Mouse (Mus musculus) CH12.LX (cell line): ENCODE results near the gene C1qtnf9. TPM values are rescaled to one million over a fixed set of nuclear protein-coding genes. Genes with fewer than 3 reads are reported as not detected.

Source experiments
- DNase-seq: peaks from one replicate; pipeline ENCODE4 v3.0.0-alpha.2; 2013; ENCODE audit errors: extremely low read depth
- H3K27ac ChIP-seq: 2 replicates; pipeline ENCODE4 v1.5.1; 2012; ENCODE audit warnings: low read depth, mild to moderate bottlenecking, control low read depth, moderate library complexity; ENCODE audit not compliant: insufficient read depth
- H3K27me3 ChIP-seq: replicated peaks from 2 replicates; pipeline ENCODE3; 2012; ENCODE audit warnings: inconsistent platforms
- H3K36me3 ChIP-seq, 2 experiments: replicated peaks in 1 of 2; 2 replicates each; pipeline versions ENCODE3 to v1.6.1; 2012; ENCODE audit warnings: inconsistent platforms in 1 of 2, low read length in 1 of 2, mild to moderate bottlenecking in 1 of 2, mixed read lengths in 1 of 2, moderate library complexity in 1 of 2; ENCODE audit not compliant: control insufficient read depth in 1 of 2, insufficient read depth in 1 of 2
- H3K4me1 ChIP-seq, 2 experiments: 2 replicates each; pipeline ENCODE4 v1.6.1; 2012; ENCODE audit warnings: inconsistent platforms in 1 of 2, moderate library complexity in 1 of 2; ENCODE audit not compliant: insufficient read depth in 2 of 2, control insufficient read depth in 1 of 2
- H3K4me2 ChIP-seq: 2 replicates; pipeline ENCODE4 v1.6.1; 2012; ENCODE audit warnings: low read depth, mild to moderate bottlenecking, control low read depth; ENCODE audit not compliant: poor library complexity, insufficient read depth, severe bottlenecking
- H3K4me3 ChIP-seq, 3 experiments: fragments of 150-350 bp in 1 of 3; sonication (generic) in 1 of 3; replicated peaks in 1 of 3; 2 replicates each; pipeline versions ENCODE3 to v1.5.1; 2011 to 2012; ENCODE audit warnings: low read depth in 2 of 3, low read length in 2 of 3, mild to moderate bottlenecking in 2 of 3, moderate library complexity in 2 of 3, control low read depth in 1 of 3, improper control_type of control experiment in 1 of 3, inconsistent platforms in 1 of 3, mixed read lengths in 1 of 3; ENCODE audit not compliant: poor library complexity in 1 of 3
- H3K79me2 ChIP-seq: replicated peaks from 2 replicates; pipeline ENCODE4 v1.6.1; 2012; ENCODE audit warnings: mild to moderate bottlenecking, moderate library complexity; ENCODE audit not compliant: control insufficient read depth, poor library complexity, insufficient read depth, severe bottlenecking; ENCODE audit errors: extremely low read depth
- H3K9ac ChIP-seq: 2 replicates; pipeline ENCODE4 v1.6.1; 2012; ENCODE audit warnings: low read depth, mild to moderate bottlenecking, control low read depth, moderate library complexity; ENCODE audit not compliant: insufficient read depth
- H3K9me3 ChIP-seq: replicated peaks from 2 replicates; pipeline ENCODE3; 2012; ENCODE audit warnings: low read length, inconsistent platforms, mixed read lengths
- CHD1 ChIP-seq: IDR thresholded peaks from 2 replicates; pipeline ENCODE4 v1.6.1; 2012; ENCODE audit warnings: low read depth, low read length, improper control_type of control experiment, inconsistent platforms
- CHD2 ChIP-seq: IDR thresholded peaks from 2 replicates; pipeline ENCODE4 v1.6.1; 2011; ENCODE audit warnings: low read length, improper control_type of control experiment
- CTCF ChIP-seq, 2 experiments: IDR thresholded peaks in 1 of 2; conservative IDR thresholded peaks in 1 of 2; 2 replicates each; pipeline ENCODE4 v1.5.1; 2011 to 2012; ENCODE audit warnings: low read depth in 2 of 2, low read length in 2 of 2, improper control_type of control experiment in 1 of 2, inconsistent platforms in 1 of 2, mild to moderate bottlenecking in 1 of 2, moderate library complexity in 1 of 2
- E2F4 ChIP-seq: IDR thresholded peaks from 2 replicates; pipeline ENCODE4 v1.6.1; 2011; ENCODE audit warnings: low read depth, low read length, improper control_type of control experiment; ENCODE audit not compliant: insufficient replicate concordance
- ETS1 ChIP-seq: conservative IDR thresholded peaks from 2 replicates; pipeline ENCODE4 v1.6.1; 2012; ENCODE audit warnings: low read depth, mild to moderate bottlenecking, inconsistent platforms, low read length, improper control_type of control experiment, moderate library complexity
- HCFC1 ChIP-seq: IDR thresholded peaks from 2 replicates; pipeline ENCODE4 v1.6.1; 2012; ENCODE audit warnings: low read depth, mild to moderate bottlenecking, inconsistent platforms, low read length, improper control_type of control experiment
- IRF4 ChIP-seq: IDR thresholded peaks from 2 replicates; pipeline ENCODE4 v1.6.1; 2014; ENCODE audit warnings: low read depth, mild to moderate bottlenecking, inconsistent platforms, low read length, improper control_type of control experiment
- JUND ChIP-seq: conservative IDR thresholded peaks from 2 replicates; pipeline ENCODE4 v1.6.1; 2011; ENCODE audit warnings: low read depth, low read length, improper control_type of control experiment
- KAT2A ChIP-seq: IDR thresholded peaks from 2 replicates; pipeline ENCODE4 v1.6.1; 2012; ENCODE audit warnings: low read length, improper control_type of control experiment, inconsistent platforms; ENCODE audit not compliant: insufficient replicate concordance
- MAFK ChIP-seq: IDR thresholded peaks from 2 replicates; pipeline ENCODE4 v1.6.1; 2011; ENCODE audit warnings: low read length, improper control_type of control experiment; ENCODE audit not compliant: insufficient replicate concordance
- MEF2A ChIP-seq: IDR thresholded peaks from 2 replicates; pipeline ENCODE4 v1.6.1; 2014; ENCODE audit warnings: low read depth, mild to moderate bottlenecking, inconsistent platforms, low read length, improper control_type of control experiment, borderline replicate concordance
- MXI1 ChIP-seq: IDR thresholded peaks from 2 replicates; pipeline ENCODE4 v1.6.1; 2011; ENCODE audit warnings: mild to moderate bottlenecking, low read depth, low read length, improper control_type of control experiment
- NRF1 ChIP-seq: IDR thresholded peaks from 2 replicates; pipeline ENCODE4 v1.6.1; 2014; ENCODE audit warnings: low read depth, mild to moderate bottlenecking, inconsistent platforms, low read length, improper control_type of control experiment, moderate library complexity
- PAX5 ChIP-seq: IDR thresholded peaks from 2 replicates; pipeline ENCODE4 v1.6.1; 2012; ENCODE audit warnings: low read length, inconsistent platforms, mixed read lengths
- POLR2AphosphoS2 ChIP-seq: IDR thresholded peaks from 2 replicates; pipeline ENCODE4 v1.6.1; 2011; ENCODE audit warnings: low read depth, low read length, improper control_type of control experiment
- RCOR1 ChIP-seq: conservative IDR thresholded peaks from 2 replicates; pipeline ENCODE4 v1.6.1; 2012; ENCODE audit warnings: low read depth, mild to moderate bottlenecking, inconsistent platforms, low read length, improper control_type of control experiment
- TBP ChIP-seq: conservative IDR thresholded peaks from 2 replicates; pipeline ENCODE4 v1.6.1; 2011; ENCODE audit warnings: low read depth, low read length, improper control_type of control experiment
- TCF12 ChIP-seq: IDR thresholded peaks from 2 replicates; pipeline ENCODE4 v1.6.1; 2014; ENCODE audit warnings: low read depth, mild to moderate bottlenecking, inconsistent platforms, low read length, improper control_type of control experiment
- USF2 ChIP-seq: conservative IDR thresholded peaks from 2 replicates; pipeline ENCODE4 v1.6.1; 2011; ENCODE audit warnings: low read depth, low read length, improper control_type of control experiment
- ZC3H11A ChIP-seq: IDR thresholded peaks from 2 replicates; pipeline ENCODE4 v1.6.1; 2012; ENCODE audit warnings: low read depth, mild to moderate bottlenecking, inconsistent platforms, low read length, improper control_type of control experiment
- ZMIZ1 ChIP-seq: IDR thresholded peaks from 2 replicates; pipeline ENCODE4 v1.6.1; 2012; ENCODE audit warnings: low read depth, mild to moderate bottlenecking, inconsistent platforms, low read length, improper control_type of control experiment
- ZNF384 ChIP-seq: IDR thresholded peaks from 2 replicates; pipeline ENCODE4 v1.6.1; 2012; ENCODE audit warnings: low read depth, low read length, improper control_type of control experiment, inconsistent platforms
- dilution Hi-C: fragments of 300-500 bp; cut with MboI; formaldehyde crosslinking; loops from 2 replicates; pipeline ENCODE4 v1.14.3; 2020; ENCODE audit warnings: low sequenced_read_pairs; ENCODE audit not compliant: extremely low pct_unique_long_range_greater_than_20kb, extremely low pct_ligation_motif_present
- in situ Hi-C: fragments of 300-500 bp; cut with MboI; formaldehyde crosslinking; loops from 3 replicates; pipeline ENCODE4 v1.14.3; 2019; ENCODE audit warnings: low sequenced_read_pairs, low pct_ligation_motif_present, low pct_unique_long_range_greater_than_20kb, mixed read lengths
- polyA plus RNA-seq: library from polyadenylated mRNA; unstranded; fragments of >175 nt; gene quantifications from 2 replicates; pipeline ENCODE4 v1.2.1, GENCODE M21; 2012; ENCODE audit warnings: low read depth; ENCODE audit not compliant: insufficient read length
- total RNA-seq, 2 experiments: library from RNA; depleted of rRNA; stranded (reverse); fragments of 300-350 nt in 1 of 2; fragments of >200 nt in 1 of 2; gene quantifications; 2 replicates each; pipeline ENCODE4 v1.2.3; 2012 to 2014

C1qtnf9 gene
- total and polyA plus RNA-seq, 3 experiments = 0.20 TPM; not detected in 2

GRCm38 (mm10) chr14:60764526-60764925 is 3.4 kb upstream of the C1qtnf9 start:
- no peak overlapping the region for H3K9ac ChIP-seq
- no peaks in the 10 kb centered on the region for H3K9me3 ChIP-seq
- dilution Hi-C loops (no loop called here), in situ Hi-C loops (no loop called here)
- no peak overlapping the region for H3K27ac ChIP-seq
- H3K4me2 ChIP-seq = no peak overlapping the region
- no peaks in the 10 kb centered on the region for H3K79me2 ChIP-seq
- H3K4me1 ChIP-seq = peaks cover 8 to 13% of the 10 kb centered on the region in 2 experiments; a peak in 3 of 4 replicates
- no peak overlapping the region for H3K4me3 ChIP-seq
- no peak for TF ChIP-seq JUND
- TF ChIP-seq PAX5 = no peak
- TF ChIP-seq TCF12 = no peak
- no peak for TF ChIP-seq NRF1
- no peak for TF ChIP-seq MAFK
- TF ChIP-seq MEF2A = no peak
- no peak for TF ChIP-seq IRF4
- TF ChIP-seq ZMIZ1 = no peak
- no peak for TF ChIP-seq MXI1
- TF ChIP-seq CHD2 = no peak
- no peak for TF ChIP-seq ZNF384
- TF ChIP-seq ZC3H11A = no peak
- no peak for TF ChIP-seq POLR2AphosphoS2
- TF ChIP-seq TBP = no peak
- TF ChIP-seq KAT2A = no peak
- no peak for TF ChIP-seq RCOR1
- TF ChIP-seq HCFC1 = no peak
- no peaks in the 10 kb centered on the region for H3K27me3 ChIP-seq
- peaks cover 32 to 46% of the 10 kb centered on the region in 2 experiments for H3K36me3 ChIP-seq
- no peak for DNase-seq

- Histone ChIP-seq H3K79me2 (no peaks in the 10 kb centered on the region), H3K4me3 (no peak overlapping the region), H3K27me3 (no peaks in the 10 kb centered on the region), H3K36me3 (peaks cover 27 to 41% of the 10 kb centered on the region in 2 experiments), H3K9me3 (no peaks in the 10 kb centered on the region), H3K4me1 (peaks cover 8 to 13% of the 10 kb centered on the region in 2 experiments; a peak in 3 of 4 replicates), H3K27ac (no peak overlapping the region), H3K9ac (no peak overlapping the region), H3K4me2 (no peak overlapping the region)
- TF ChIP-seq KAT2A (no peak), CHD1 (no peak), IRF4 (no peak), ETS1 (no peak), CTCF (conservative IDR thresholded peaks at IDR 0.05 in 1 of 2, IDR thresholded peaks at IDR 0.05 in 1 of 2; ENCODE audit: low read depth in 2 of 2, low read length in 2 of 2) (no peak), RCOR1 (no peak), ZMIZ1 (no peak), USF2 (no peak), E2F4 (no peak), TBP (no peak)
- DNase-seq = no peak
- dilution Hi-C loops (no loop called here), in situ Hi-C loops (no loop called here)
These were observed 2.9 kb upstream of the C1qtnf9 start for GRCm38 (mm10) chr14:60765025-60765424.
